Mouse (Mus musculus) cerebellum, adult 11-12 months (tissue): Measurements from ENCODE around the gene Eif1b.
A peak's percentile ranks its signal among the peaks of the same experiment; 100 is the strongest.

Source experiments
- DNase-seq: peaks from one replicate; pipeline ENCODE4 v3.0.0; 2022

Eif1b gene

DNA sequence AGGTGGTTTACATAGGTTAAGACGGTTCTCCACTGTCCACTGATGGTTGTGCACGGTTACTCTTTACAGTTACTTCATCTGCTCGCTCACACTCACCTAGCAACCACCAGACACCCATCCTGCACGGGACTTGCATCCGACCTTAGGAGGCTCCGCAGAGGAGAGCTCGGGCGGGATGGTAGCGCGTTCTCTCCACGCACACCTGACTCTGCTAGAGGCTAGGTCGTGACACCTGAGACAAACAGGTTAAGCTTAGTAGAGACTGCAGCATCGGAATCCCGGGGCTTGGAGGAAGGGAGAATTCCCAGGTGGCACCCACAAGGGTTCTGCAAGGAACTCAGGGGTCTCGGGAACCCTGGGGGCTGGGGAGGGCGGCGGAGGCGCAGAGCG is at the start of gene Eif1b:
Gene Eif1b (plus strand): TSS at position 223 of the 390 bp plus-strand sequence.
- DNase-seq = no peak

DNA sequence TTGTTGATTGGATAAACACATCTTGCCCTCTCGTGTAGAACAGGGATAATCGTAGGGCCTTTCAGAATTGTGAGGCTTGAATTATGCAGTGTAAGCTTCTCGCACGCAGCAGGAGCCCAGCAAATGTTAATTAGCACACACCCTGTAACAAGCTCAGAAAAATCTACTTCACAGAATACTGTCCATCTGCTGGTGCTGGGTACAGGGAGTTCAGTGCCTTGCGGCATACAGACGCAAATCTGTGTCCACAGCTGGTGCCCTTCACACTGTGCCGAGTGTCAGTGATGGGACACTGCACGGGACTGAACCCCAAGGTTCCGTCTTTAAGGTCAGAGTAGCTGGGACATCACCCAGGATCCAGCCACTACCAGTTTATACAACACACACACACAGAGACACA is 47.4 kb upstream of the Eif1b start:
- DNase-seq = no peak

DNA sequence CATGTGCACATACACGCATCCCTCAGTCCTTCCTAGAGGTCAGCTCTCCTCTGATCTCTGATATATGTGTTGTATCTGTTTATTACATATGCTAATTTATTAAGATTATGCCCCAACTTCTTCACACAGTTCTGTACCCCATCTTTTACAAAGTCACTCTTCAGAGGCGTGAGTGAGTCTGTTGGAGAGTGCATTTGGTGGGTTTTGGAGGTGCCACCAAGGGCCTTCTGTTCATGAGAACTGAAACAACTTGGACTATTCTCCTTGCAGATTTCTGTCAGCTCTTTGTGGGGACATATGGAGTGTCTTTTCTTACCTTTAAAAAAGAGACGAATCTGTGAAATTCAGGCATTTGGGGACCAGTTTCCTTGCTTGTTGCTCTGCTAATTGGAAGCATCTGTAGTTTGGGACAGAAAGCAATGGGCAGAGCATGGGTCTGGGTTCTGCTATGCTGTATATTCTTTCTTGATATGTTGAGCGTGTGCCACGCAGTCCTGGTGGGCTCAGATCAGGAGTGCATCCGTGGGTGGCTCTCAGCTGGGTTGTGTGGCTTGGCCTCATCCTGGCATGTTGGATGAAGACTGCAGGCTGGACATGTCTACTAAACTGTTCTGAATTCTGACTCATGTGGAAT is 42.2 kb upstream of the Eif1b start:
- no peak for DNase-seq

DNA sequence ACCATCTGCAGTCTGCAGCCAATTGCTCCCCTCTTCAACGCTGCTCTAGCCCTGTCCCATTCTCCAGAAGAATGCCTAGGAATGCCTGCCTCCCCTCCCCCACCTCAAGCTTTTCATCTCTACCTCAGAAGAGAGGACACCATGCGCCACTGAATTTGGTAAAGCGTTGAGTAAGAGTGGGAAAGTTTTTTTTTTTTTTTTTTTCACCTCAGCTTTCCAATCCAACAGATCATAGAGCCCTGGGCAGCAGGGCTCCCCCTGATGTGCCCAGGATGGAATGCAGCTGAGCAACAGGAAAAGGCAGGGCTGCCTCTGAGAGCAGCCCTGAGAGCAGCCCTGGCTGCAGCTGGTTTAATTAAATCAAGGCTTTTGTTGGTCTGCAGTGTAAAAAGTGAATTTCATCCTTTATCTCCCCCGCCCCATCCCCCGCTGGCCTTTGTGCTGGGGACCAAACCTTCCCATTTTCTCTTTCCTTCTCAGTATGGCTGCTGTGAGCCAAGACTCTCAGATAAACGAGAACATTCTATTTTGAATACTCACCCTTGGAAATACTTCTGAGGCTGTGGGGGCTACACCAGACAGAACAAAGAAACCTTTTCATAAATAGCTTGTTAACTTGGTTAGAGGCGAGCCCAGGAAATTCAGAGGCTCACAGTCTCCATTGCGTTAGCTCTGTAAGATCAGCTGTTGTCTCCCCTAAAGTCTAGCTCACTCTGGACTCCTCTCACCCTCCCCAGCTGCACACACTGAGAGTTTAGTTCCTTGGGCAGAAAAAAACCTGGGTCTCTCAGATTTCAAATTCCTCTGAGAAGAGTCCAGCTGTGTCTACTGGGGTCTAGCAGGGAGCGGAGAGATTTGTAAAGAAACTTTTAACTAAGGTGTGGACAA is 36.0 kb upstream of the Eif1b start:
- no peak for DNase-seq

DNA sequence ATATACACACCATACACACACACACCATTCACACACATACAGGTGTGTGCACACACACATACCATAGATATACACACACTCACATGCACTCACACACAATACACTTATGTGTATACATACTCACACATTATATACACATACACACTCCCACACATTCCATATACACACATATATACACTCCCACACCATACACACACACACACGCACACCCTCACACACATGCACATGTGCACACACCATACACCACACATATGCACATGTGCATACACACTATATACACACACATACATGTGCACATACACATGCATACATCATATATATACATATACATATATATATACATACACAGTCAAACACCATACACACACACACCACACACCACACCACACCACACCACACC is 21.6 kb upstream of the Eif1b start:
- no peak for DNase-seq

DNA sequence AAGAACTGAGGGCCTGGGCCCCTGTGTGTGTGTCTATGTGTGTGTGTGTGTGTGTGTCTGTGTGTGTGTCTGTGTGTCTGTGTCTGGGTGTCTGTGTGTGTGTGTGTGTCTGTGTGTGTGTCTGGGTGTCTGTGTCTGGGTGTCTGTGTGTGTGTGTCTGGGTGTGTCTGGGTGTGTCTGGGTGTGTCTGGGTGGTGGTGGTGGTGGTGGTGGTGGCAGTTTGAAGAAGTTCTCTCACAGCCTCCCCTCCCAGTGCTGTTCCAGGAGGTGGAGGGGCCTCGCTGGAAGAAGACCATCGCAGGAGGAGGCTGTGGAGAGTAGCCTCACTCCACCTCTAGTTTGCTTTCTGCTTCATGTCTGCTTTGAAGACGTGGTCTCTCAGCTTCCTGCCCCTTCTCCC is 10.4 kb upstream of the Eif1b start:
- DNase-seq = no peak

DNA sequence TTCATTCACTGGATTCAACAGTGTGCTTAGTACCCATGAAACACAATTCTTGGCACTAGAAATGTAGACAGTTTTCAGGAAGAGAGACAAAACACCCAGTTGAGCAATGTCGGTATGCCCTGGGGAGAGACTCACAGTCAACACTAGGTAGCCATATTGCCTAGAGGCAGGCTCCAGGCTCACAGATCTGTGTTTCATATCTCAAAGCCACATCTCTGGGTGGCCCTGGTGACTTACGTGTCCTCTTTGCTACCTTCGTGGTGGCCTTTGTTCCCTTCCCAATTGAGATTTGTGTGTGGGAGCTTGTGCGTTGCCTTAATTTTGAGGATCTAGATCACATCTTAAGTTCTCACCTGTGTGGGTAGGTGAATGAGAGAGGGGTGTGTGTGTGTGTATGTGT is 9.7 kb upstream of the Eif1b start:
- no peak for DNase-seq

DNA sequence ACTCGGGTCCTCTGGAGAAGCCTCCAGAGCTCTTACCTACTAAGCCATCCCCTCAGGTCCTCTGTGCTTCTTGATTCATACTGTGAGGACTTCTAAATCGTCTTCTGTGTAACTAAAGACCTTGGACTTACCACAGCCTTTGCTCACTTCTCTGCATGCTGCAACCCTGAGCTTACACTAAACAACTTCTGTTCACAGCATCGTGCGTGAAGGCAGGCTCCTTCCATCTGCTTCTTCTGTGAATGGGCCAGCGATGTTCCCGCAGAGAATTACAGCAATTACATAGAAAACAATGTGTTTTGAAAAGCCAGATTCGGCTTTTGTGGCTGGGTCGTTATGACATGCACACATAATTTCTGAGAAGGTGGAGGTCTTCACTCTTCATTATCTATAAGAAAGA is 8.9 kb upstream of the Eif1b start:
- DNase-seq = no peak

DNA sequence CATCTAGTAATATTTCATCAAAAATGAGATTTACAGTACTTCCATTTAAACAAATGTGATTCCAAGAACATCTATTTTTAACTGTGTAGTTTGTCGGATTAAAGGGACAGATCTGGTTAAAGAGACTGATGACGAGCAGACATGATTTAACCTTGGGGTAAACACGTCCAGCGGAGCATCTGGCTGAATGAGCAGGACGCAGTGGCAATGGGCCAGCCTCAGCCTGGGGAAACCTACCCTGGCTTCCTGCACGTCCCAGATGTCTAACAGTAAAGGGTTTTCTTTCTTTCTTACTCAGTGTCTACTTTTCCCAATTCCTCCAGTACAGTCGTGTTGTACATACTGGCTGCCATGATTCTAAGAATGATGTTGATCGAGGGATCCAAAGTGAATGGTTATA is 5.0 kb upstream of the Eif1b start:
- DNase-seq = no peak

DNA sequence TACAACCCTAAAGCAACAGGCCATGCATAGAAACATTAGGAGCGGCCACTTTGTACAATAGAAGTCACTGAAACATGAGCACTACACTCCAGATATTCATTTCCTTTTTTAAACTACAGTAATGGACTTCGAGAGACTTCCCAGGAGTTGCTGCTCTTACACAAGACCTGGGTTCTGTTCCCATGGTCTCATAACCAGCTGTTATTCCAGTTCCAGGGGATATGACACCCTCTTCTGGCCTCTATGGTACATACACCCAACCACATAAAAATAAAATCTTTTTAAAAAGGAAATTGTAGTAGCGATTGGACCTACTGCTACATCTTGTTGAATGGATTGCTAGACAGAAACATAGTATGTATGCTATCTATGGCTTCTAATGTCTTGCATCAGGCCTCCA is 523 bp upstream of the Eif1b start:
- DNase-seq = no peak

DNA sequence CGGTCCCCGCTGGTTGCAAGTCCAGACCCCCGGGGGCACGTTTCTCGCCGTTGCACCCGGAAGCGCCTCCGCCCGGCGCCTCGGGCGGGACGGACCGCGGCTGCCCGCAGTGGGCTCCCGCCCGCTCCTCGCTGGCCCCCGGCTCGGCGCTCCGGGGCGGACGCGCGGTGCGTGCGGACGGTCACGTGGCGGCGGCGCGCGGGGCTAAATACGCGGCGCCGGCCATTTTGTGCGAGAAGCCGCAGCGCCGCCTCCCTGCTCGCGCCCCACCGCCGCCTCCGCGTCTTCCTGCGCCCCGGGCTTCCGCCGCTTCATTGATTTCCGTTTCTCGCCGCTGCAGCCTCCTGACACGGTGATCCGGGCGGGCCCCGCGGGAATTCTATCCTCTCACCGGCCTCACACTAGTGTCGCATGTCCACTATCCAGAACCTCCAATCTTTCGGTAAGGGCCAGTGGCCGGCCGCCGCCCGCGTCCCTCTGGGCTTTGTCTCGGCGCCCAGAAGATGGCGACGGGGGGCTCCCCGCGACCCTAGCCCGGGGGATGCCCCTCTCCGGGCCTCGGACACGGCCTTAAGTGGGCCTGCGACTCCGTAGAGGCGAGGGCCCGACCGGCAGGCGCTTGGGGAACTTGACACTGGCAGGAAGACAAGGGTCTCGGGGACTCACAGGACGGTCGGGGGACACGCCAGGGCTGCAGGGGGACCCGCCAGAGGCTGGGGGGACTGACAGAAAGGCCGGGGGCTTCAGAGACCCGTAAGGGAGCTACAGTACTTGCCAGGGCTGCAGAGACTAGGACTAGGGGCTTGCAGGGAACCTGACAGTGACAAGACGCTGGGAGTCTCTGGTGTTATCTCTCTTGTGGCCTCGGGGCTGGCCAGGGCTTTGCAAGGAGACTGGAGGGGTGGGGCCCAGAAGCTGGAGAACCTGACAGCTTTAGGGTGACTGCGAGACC is 644 bp downstream of the Eif1b start:
- peak; percentile 85 for DNase-seq

DNA sequence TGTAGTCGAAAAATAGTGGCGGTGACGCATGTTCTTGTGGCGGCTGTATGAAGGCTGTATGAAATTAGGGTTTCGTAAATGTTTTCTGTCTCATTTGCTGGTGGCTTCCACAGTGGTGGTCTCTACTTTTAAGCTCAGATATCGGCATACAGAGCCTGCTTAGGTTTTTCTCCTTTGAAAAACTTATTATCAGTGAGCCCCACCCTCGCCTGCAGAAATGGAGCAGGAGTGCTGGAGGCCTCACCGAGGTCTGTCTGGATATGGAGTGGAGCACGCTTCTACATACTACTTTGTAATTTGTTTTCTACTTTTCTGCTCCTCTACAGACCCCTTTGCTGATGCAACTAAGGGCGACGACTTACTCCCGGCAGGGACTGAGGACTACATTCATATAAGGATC is 1.7 kb downstream of the Eif1b start:
- no peak for DNase-seq

DNA sequence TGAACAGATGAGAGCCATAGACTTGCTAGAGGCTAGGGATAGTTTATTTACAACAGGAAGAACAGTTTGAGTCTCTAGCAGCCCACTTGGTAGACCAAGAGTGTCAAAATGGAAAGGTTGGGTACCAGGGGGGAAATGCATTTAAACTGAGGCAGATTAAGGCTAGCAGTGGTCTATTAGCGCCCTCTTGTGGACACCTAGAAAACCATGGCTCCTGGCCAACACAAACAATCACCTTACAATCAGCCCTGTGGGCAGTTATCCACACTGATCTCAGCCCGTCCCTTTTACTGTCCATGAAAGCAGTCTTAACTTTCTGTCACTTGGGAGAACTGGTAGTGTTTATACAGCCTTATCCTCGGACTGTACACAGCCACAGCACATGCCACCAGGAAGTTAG is 4.7 kb downstream of the Eif1b start:
- DNase-seq = peak; percentile 67

DNA sequence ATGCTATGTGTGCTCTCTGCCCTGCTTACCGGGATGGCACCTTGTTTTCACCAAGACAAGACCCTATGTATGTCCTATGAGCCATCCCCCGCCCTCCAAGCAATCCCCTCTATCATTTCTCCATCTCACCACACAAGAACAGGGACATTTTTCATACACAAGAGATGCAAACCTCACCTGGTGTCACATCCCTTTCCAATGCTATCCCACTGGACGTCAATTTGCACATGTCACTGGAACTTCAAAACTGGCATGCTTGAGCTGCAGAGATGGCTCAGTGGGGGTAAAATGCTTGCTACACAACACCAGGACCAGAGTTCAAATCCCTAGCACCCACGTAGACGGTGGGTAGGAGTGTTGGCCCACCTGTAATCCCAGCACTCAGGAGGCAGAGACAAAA is 6.0 kb downstream of the Eif1b start:
- DNase-seq = no peak

DNA sequence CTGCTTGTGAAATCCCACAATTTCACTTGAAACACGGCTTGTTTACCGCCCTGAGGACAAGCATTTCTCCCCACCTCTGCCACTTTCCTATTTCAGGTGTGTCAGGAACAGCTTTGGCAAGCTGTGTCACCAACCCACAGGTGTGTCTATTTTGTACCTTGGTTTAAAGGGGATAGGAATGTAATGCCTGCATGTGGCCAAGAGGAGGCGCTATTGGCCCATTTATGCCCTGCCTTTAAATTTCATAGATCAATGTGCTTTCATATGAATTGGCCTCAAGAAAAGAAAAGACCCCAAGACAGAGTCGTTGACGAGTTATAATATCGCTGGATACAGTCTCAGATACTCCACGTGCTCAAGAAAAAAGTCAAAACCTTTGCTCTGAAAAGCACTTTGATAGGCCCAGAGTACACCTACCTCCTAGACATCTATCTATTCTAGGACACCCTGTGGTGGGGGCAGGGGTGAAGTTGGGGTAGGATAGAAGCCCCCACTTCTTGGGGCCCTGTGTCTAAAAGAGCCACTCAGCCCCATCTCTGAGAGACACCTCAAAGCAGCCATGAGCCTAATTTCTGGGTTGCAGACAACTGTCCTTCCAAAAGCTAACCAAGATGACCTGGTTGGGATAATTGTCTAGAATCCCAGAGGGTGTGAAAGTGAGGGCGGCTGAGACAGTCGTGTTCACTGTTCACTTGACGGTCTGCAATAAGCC is 9.3 kb downstream of the Eif1b start:
- DNase-seq = no peak

DNA sequence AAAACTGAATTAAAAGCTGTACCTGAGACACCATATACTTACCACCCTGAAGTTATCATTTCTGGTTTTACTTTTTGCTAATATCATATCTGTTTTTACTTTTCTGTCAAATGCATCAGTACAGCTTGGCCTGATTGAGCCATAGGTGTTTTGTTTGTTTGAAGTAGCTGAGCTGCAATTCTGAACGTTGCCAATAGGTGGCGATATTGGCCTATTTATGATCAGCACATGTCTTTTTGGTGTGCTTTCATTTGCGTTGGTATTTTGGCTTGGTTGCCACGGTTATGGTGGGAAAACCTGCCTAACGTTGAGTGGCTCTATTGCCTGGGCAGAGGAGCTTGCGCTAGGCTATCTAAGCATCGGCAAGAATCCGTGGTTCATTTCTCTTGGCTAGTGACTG is 10.0 kb downstream of the Eif1b start:
- DNase-seq = no peak

DNA sequence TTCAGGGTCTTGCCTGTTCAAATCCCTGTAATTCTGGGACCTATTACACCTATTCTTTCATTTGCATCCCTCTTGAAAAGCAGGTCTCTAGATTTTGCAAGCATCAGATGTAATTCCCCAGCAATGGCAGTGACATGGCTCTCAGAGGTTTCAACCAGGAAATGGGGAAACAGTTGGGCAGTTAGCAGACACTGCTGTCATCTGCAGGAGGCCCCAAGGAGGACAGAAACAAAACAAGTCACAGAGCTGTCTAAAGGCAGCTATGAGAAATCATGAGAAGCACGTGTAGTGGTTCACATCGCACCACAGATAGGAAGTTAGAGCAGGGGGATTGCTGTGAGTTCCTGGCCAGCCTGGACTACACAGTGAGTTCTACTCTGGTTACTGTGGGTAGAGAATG is 12.4 kb downstream of the Eif1b start:
- DNase-seq = no peak

DNA sequence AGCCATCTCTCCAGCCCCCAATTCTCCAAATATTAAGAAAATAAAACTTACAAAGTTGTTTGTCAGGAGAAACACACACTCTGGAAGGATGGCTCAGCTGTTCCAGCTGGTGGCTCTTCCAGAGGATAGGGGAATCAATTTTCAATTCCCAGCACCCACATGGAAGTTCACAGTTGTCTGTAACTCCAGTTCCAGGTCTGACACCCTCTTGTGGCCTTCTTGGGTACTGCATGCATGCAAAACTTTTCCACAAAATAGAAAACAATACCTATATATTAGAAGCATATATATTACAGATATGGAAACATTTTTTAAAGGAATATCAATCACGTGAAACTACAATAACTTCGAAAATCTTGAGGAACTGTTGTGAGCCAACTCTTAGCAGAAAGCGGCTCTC is 19.7 kb downstream of the Eif1b start:
- DNase-seq = no peak

DNA sequence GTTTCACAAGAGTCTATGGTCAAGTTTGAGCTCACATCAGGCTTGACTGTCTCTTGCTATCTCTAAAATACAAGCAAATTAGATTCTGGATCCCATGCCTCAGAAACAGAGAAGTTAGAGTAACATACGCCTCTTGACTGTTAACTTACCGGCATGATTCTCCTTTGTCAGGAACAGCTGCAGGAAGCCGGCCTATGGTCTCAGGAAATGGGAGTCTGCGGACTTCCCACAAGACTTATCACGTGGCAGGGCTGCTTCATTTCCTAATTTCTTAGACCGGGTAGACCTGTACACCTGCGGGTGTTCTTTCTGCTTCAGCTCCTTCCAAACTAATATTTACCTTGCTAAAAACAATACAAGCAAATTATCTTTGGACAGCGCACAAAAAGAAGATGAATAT is 24.7 kb downstream of the Eif1b start:
- DNase-seq = no peak

DNA sequence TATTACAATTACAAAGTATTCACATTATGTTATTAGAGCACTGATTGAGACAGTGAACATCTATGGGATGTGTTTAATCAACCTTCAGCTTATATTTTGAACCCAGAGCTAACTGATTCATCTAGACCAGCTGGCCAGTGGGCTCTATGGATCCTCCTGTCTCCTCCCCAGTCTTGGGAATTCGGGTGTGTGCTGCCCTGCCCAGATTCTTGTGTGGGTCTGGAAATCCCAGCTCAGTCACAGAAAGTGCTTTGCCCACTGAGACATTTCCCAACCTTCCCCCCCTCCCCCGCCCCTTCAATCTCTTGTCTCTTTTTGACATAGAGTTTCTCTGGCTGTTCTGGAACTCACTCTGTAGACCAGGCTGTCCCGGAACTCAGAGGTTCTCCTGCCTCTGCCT is 26.9 kb downstream of the Eif1b start:
- no peak for DNase-seq

DNA sequence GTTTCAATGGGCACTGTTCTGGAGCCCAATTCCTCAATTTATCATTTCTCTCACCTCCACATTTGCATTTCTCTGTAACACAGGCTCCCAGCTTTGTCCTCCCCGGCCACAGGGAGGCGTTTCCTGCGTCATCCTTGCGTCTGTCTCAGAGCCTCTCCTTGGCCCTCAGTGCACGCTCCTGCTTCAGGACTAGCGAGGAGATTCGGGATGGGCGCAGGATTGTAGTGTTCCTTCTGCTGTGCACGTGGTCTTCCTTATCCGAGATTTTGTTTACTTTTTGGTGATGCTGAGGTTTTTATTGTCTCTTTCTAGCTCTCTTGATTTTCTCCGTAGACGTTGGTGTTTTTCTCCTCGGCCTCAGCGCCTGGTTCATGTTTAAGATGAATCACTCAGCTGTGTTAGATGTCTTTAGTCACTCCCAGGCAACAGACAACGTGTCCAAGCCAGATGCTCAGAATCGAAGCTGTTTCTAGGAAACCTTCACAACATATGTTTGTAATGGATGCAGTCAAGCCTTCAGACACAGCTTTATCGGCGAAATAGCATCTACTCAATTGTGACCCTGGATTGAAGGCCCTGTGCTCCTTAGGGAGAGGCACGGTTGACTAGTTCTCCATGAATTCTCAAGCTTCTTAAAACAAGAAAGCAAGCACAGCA is 27.6 kb downstream of the Eif1b start:
- DNase-seq = no peak

DNA sequence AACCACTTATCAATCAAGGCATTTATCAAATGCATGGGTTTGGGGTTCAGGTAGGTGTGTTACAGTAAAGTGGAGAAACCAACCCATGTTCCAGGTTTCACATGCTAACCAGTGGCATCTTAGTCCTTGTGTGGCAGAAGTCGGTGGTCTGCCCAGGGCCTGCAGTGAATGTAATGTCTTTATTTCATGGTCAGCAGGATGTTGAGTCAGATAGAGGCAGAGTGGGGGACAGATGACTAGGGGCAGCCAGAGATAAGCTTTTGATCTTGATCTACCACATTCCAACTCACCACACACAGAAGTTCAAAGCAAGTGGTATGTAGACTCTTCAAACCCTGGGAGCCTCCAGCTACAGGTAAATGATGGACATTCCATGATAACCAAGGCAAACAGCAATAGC is 29.1 kb downstream of the Eif1b start:
- no peak for DNase-seq
